Mouse (Mus musculus): ENCODE results near the gene Cbr1. TPM values are rescaled to one million over a fixed set of nuclear protein-coding genes. Genes with fewer than 3 reads are reported as not detected.
A peak's percentile ranks its signal among the peaks of the same experiment; 100 is the strongest.
"Not testable (repeated sequence)": the region's sequence is repeated elsewhere in the genome, so short reads cannot be mapped to it uniquely, and the experiment has no call there.

The Cbr1 gene
- polyA plus RNA-seq, 1 experiment from 2014 or later: 149 TPM

DNA sequence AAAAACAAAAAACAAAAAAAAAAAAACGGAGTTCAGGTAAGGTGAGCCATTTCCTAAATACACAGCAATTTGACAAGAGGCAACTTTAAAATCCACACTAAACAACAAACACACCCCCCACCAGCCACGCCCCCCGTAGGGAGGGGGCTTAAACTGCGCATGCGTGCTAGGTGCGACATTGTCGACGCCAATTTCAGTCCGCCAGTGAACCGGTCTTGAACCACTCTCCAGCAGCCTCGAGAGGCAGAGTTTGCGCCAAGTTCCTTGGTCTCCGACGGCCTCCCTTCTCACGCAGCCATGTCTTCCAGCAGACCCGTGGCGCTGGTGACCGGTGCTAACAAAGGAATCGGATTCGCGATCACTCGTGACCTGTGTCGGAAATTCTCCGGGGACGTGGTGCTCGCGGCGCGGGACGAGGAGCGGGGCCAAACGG is 2.0 kb downstream of the Cbr1 start:
- Histone ChIP-seq H3K9ac (ENCODE audit: low read length) (peak overlapping the region; percentile 88), H3K4me1 (ENCODE audit: control insufficient read depth, insufficient read depth, low read length) (peaks cover 3% of the 10 kb centered on the region), H3K27me3 (ENCODE audit: control insufficient read depth, insufficient read depth, low read length) (no peaks in the 10 kb centered on the region), H3K4me2 (ENCODE audit: low read depth, low read length) (peak overlapping the region; percentile 86), H3K36me3 (ENCODE audit: control insufficient read depth, insufficient read depth, low read length) (no peaks in the 10 kb centered on the region), H3K4me3 (replicated peaks; ENCODE audit: low read length) (peak overlapping the region; percentile 76), H3K27ac (ENCODE audit: low read length) (peak overlapping the region; percentile 76), H3K9me3 (replicated peaks; ENCODE audit: control insufficient read depth, low read length) (no peaks in the 10 kb centered on the region)
- under 1% methylated on average over 32 of the region's 32 CpGs for WGBS
- peak; percentile 52; the same call in 1 of the 2 replicates for ATAC-seq (ENCODE audit: insufficient read depth, low FRiP score)

DNA sequence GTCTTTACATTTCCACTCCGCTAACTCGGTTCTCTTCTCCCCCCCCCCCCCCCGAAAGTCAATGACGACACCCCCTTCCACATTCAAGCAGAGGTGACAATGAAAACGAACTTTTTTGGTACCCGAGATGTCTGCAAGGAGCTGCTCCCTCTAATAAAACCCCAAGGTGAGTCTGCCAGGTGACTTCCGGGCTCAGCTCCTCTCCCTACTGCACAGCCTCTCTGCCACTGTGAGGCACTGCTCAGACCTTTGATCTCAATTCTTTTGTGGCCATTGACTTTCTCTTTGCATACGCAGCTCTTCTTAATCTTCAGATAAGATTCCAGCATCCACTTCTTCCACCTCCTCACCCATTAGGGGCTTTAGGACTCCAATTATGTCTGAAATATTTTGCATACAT is 3.1 kb downstream of the Cbr1 start:
- H3K9ac ChIP-seq (ENCODE audit: low read length): peak overlapping the region; percentile 88; the same call in 1 of the 2 replicates
- H3K27me3 ChIP-seq (ENCODE audit: control insufficient read depth, insufficient read depth, low read length): no peaks in the 10 kb centered on the region
- H3K27ac ChIP-seq (ENCODE audit: low read length): no peak overlapping the region
- H3K9me3 ChIP-seq (replicated peaks; ENCODE audit: control insufficient read depth, low read length): no peaks in the 10 kb centered on the region
- ATAC-seq (ENCODE audit: insufficient read depth, low FRiP score): no peak
- 56% methylated on average over 8 of the region's 8 CpGs for WGBS
- H3K4me1 ChIP-seq (ENCODE audit: control insufficient read depth, insufficient read depth, low read length): peaks cover 3% of the 10 kb centered on the region
- H3K4me2 ChIP-seq (ENCODE audit: low read depth, low read length): peak overlapping the region; percentile 86
- H3K4me3 ChIP-seq (replicated peaks; ENCODE audit: low read length): peak overlapping the region; percentile 76
- no peaks in the 10 kb centered on the region for H3K36me3 ChIP-seq (ENCODE audit: control insufficient read depth, insufficient read depth, low read length)

DNA sequence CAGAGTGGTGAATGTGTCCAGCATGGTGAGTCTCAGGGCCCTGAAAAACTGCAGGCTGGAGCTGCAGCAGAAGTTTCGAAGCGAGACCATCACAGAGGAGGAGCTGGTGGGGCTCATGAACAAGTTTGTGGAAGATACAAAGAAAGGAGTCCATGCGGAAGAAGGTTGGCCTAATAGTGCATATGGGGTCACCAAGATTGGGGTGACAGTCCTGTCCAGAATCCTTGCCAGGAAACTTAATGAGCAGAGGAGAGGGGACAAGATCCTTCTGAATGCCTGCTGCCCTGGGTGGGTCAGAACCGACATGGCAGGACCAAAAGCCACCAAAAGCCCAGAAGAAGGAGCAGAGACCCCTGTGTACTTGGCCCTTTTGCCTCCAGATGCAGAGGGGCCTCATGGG is 4.1 kb downstream of the Cbr1 start:
- no peaks in the 10 kb centered on the region for H3K4me1 ChIP-seq (ENCODE audit: control insufficient read depth, insufficient read depth, low read length)
- H3K4me3 ChIP-seq (replicated peaks; ENCODE audit: low read length): no peak overlapping the region
- H3K27ac ChIP-seq (ENCODE audit: low read length): no peak overlapping the region
- H3K9me3 ChIP-seq (replicated peaks; ENCODE audit: control insufficient read depth, low read length): no peaks in the 10 kb centered on the region
- WGBS: 95% methylated on average over 4 of the region's 4 CpGs
- H3K36me3 ChIP-seq (ENCODE audit: control insufficient read depth, insufficient read depth, low read length): no peaks in the 10 kb centered on the region
- no peaks in the 10 kb centered on the region for H3K27me3 ChIP-seq (ENCODE audit: control insufficient read depth, insufficient read depth, low read length)
- no peak for ATAC-seq (ENCODE audit: insufficient read depth, low FRiP score)
- H3K9ac ChIP-seq (ENCODE audit: low read length): no peak overlapping the region
- H3K4me2 ChIP-seq (ENCODE audit: low read depth, low read length): no peak overlapping the region

DNA sequence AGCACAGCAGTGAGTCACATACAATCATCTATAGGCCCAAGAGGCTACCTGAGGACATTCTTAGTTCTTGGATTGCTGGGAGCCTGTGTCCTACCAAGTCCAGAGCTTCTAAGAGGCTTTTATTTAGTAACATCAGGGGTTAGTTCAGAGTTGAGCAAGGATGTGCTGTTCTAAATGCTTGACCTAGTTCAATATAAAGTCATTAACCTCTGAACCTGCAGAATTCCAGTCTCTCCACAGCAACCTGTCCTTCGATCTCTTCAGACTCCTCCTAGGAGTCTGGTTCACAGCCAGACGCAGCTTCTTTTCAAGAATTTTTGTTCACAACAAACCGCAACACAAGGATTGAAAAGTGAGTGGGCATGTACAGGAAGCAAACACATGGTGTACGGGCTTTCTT is 5.3 kb downstream of the Cbr1 start:
- ATAC-seq (ENCODE audit: insufficient read depth, low FRiP score): no peak

DNA sequence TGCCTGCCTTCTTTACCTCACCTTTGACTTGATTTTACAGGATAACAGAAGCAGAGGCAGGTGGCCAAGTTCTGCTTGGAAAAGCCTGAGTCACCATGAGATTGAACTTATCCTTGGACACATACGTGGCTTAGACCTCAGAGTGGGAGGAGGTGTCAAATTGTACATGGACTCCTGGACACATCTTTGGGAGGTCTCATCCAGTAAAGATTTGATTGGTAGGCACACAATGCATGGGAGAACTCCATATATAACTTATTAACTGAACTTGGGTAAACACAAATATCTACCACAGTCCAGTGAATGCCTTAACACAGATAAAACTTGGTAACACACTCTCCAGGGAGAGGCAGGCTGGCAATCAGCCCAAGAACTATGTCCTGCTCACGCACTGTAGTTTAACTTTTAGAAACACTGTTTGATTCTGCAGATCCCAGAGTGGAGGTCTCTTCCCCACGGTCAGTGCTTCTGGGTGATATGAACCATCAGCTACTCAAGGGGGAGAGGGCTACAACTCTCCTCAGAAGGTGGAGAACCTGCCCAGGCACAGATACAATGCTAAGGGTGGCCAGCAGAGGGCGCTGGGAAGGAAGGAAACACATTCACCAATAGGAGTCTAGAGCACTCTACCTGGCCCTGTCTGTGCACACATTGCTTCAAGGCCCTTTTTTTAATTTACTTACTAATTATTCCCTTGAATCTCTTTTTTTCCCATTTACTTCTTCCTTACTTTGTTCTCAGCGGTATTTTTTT is 9.6 kb downstream of the Cbr1 start:
- no peaks in the 10 kb centered on the region for H3K27me3 ChIP-seq (ENCODE audit: control insufficient read depth, insufficient read depth, low read length)
- no peaks in the 10 kb centered on the region for H3K4me1 ChIP-seq (ENCODE audit: control insufficient read depth, insufficient read depth, low read length)
- H3K4me2 ChIP-seq (ENCODE audit: low read depth, low read length): no peak overlapping the region
- no peak overlapping the region for H3K9ac ChIP-seq (ENCODE audit: low read length)
- ATAC-seq (ENCODE audit: insufficient read depth, low FRiP score): peak; percentile 94
- WGBS: 25% methylated on average over 5 of the region's 5 CpGs
- no peak overlapping the region for H3K27ac ChIP-seq (ENCODE audit: low read length)
- H3K9me3 ChIP-seq (replicated peaks; ENCODE audit: control insufficient read depth, low read length): no peaks in the 10 kb centered on the region
- no peak overlapping the region for H3K4me3 ChIP-seq (replicated peaks; ENCODE audit: low read length)
- H3K36me3 ChIP-seq (ENCODE audit: control insufficient read depth, insufficient read depth, low read length): no peaks in the 10 kb centered on the region

More for the DNA sequence above, 5.3 kb downstream of the Cbr1 start:
- Histone ChIP-seq H3K9me3 (replicated peaks; ENCODE audit: control insufficient read depth, low read length) (no peaks in the 10 kb centered on the region), H3K9ac (ENCODE audit: low read length) (no peak overlapping the region), H3K27ac (ENCODE audit: low read length) (no peak overlapping the region), H3K4me3 (replicated peaks; ENCODE audit: low read length) (no peak overlapping the region), H3K4me1 (ENCODE audit: control insufficient read depth, insufficient read depth, low read length) (no peaks in the 10 kb centered on the region), H3K36me3 (ENCODE audit: control insufficient read depth, insufficient read depth, low read length) (no peaks in the 10 kb centered on the region), H3K4me2 (ENCODE audit: low read depth, low read length) (no peak overlapping the region), H3K27me3 (ENCODE audit: control insufficient read depth, insufficient read depth, low read length) (no peaks in the 10 kb centered on the region)
- 88% methylated on average over 4 of the region's 4 CpGs for WGBS

DNA sequence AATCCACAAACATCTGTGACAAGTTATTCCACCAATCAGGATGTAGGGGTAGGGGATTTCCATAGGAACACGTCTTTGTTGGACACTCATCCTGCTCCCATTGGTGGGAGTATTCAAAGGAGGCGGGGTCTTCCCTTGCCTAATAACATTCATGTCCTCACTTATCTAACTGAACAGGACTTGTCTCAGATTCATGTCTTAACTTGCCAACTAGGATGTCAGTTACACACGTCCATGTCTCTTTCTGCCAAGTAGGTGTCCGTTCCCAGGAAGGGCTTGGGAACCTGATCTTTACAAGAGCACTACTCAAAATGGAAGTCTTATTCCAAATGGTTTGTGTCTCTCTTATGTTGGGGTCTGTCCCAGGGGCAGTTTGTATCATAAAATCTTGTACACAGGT is 18.1 kb downstream of the Cbr1 start:
- H3K9ac ChIP-seq (ENCODE audit: low read length); ATAC-seq (ENCODE audit: insufficient read depth, low FRiP score); H3K4me1 ChIP-seq (ENCODE audit: control insufficient read depth, insufficient read depth, low read length); H3K4me3 ChIP-seq (replicated peaks; ENCODE audit: low read length); H3K36me3 ChIP-seq (ENCODE audit: control insufficient read depth, insufficient read depth, low read length); H3K27ac ChIP-seq (ENCODE audit: low read length); H3K9me3 ChIP-seq (replicated peaks; ENCODE audit: control insufficient read depth, low read length); H3K4me2 ChIP-seq (ENCODE audit: low read depth, low read length); H3K27me3 ChIP-seq (ENCODE audit: control insufficient read depth, insufficient read depth, low read length): not testable (repeated sequence)
- 82% methylated on average over 4 of the region's 4 CpGs for WGBS

DNA sequence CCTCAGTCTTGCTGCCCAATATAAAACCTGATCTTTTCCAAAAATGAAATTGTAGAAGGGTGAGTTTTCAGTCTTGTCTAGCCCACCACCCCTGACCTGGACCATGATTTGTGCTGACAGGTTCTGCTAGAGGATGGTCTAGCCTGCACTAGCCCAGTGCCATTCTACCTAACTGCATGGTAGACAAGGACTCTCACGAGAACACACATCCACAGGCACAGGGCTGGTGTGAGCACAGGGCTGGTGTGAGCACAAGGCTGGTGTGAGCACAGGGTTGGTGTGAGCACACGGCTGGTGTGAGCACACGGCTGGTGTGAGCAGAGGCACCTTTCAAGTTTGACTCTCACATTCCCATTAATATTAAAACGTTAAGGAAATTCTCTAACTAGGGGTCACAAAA is 19.0 kb downstream of the Cbr1 start:
- Histone ChIP-seq H3K36me3 (ENCODE audit: control insufficient read depth, insufficient read depth, low read length) (no peaks in the 10 kb centered on the region), H3K9me3 (replicated peaks; ENCODE audit: control insufficient read depth, low read length) (no peaks in the 10 kb centered on the region), H3K4me1 (ENCODE audit: control insufficient read depth, insufficient read depth, low read length) (no peaks in the 10 kb centered on the region), H3K4me3 (replicated peaks; ENCODE audit: low read length) (no peak overlapping the region), H3K27ac (ENCODE audit: low read length) (no peak overlapping the region), H3K27me3 (ENCODE audit: control insufficient read depth, insufficient read depth, low read length) (no peaks in the 10 kb centered on the region), H3K9ac (ENCODE audit: low read length) (no peak overlapping the region), H3K4me2 (ENCODE audit: low read depth, low read length) (no peak overlapping the region)
- 83% methylated on average over 4 of the region's 4 CpGs for WGBS
- ATAC-seq (ENCODE audit: insufficient read depth, low FRiP score): no peak

DNA sequence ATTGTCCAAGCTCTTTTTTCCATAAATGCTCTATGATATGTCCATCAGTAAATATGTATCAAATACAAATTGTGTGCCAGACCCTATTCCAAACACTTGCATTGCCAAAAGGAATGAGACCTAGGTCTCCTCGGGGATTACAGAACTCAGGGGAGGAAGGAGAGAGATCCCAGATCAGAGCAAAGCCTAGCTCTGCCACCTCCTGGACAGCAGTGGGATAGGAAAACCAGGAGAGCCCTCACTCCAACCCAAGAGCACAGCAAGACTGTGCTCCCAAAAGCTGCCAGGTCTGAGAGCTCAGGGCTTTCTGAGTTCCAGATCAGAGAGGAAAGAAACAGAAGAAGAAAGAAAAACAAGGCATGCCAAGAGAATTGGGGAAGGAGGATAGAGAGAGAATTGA is 21.1 kb downstream of the Cbr1 start:
- Histone ChIP-seq H3K4me2 (ENCODE audit: low read depth, low read length) (no peak overlapping the region), H3K4me1 (ENCODE audit: control insufficient read depth, insufficient read depth, low read length) (no peaks in the 10 kb centered on the region), H3K27ac (ENCODE audit: low read length) (no peak overlapping the region), H3K27me3 (ENCODE audit: control insufficient read depth, insufficient read depth, low read length) (no peaks in the 10 kb centered on the region), H3K36me3 (ENCODE audit: control insufficient read depth, insufficient read depth, low read length) (no peaks in the 10 kb centered on the region), H3K9ac (ENCODE audit: low read length) (no peak overlapping the region), H3K9me3 (replicated peaks; ENCODE audit: control insufficient read depth, low read length) (no peaks in the 10 kb centered on the region), H3K4me3 (replicated peaks; ENCODE audit: low read length) (no peak overlapping the region)
- WGBS: 7% methylated on average over 1 of the region's 1 CpGs
- no peak for ATAC-seq (ENCODE audit: insufficient read depth, low FRiP score)

DNA sequence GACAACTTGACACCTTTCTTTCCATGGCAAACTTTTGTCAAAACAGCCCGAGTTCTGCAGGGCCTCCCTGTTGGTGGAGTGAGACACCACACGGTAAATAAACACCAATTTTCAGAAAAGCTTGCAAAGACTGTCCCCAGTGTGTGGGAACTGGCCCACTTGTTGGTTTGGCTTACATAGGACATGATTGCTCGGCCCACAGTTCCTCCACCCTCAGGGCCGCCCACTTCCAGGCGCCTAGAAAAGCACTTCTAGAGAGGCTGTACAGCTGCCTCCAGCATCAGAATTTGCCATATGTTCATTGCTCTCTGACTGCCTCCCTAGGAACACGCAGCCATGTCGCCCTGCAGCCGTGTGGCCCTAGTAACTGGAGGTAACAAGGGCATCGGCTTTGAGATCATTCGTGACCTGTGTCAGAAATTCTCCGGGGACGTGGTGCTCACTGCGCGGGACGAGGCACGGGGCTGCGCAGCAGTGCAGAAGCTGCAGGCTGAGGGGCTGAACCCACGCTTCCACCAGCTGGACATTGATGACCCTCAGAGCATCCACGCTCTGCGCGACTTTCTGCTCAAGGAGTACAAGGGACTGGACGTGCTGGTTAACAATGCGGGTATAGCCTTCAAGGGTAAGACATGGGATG is 22.2 kb downstream of the Cbr1 start, which contains the start of gene Gm5678:
Gm5678 (plus strand) TSS at position 337 of the 640 bp plus-strand sequence.
- H3K9ac ChIP-seq (ENCODE audit: low read length): no peak within 1 kb of the TSS
- 79% methylated on average over 23 of the region's 23 CpGs for WGBS
- no peaks in the 10 kb centered on the region for H3K27me3 ChIP-seq (ENCODE audit: control insufficient read depth, insufficient read depth, low read length)
- no peaks in the 10 kb centered on the region for H3K4me1 ChIP-seq (ENCODE audit: control insufficient read depth, insufficient read depth, low read length)
- H3K4me2 ChIP-seq (ENCODE audit: low read depth, low read length): no peak within 1 kb of the TSS
- no peak for ATAC-seq (ENCODE audit: insufficient read depth, low FRiP score)
- H3K27ac ChIP-seq (ENCODE audit: low read length): no peak within 1 kb of the TSS
- no peak within 1 kb of the TSS for H3K4me3 ChIP-seq (replicated peaks; ENCODE audit: low read length)
- no peaks in the 10 kb centered on the region for H3K36me3 ChIP-seq (ENCODE audit: control insufficient read depth, insufficient read depth, low read length)
- no peaks in the 10 kb centered on the region for H3K9me3 ChIP-seq (replicated peaks; ENCODE audit: control insufficient read depth, low read length)
